Mouse (Mus musculus) frontal cortex, adult 2 months (tissue): ENCODE measurements around the gene Thoc5. TPM values are rescaled to one million over a fixed set of nuclear protein-coding genes. Genes with fewer than 3 reads are reported as not detected.

Source experiments
- DNase-seq, 2 experiments: peaks; one replicate each; pipeline ENCODE4 v3.0.0; 2022; ENCODE audit warnings: low spot score in 1 of 2; ENCODE audit errors: extremely low spot score in 1 of 2
- polyA plus RNA-seq: library from polyadenylated mRNA; depleted of rRNA; stranded (reverse); fragments of >200 nt; gene quantifications from 2 replicates; pipeline ENCODE4 v1.2.3, GENCODE M21; 2012; rRNA removed

Thoc5 gene
- polyA plus RNA-seq, 1 experiment: 45.4 TPM

- peak in 1 of 2 experiments; percentile 77 for DNase-seq
These were observed 78.1 kb downstream of the Thoc5 start for GRCm38 (mm10) chr11:4972967-4973870.

- DNase-seq: no peak
These were observed 78.7 kb downstream of the Thoc5 start for GRCm38 (mm10) chr11:4973871-4974256.

GRCm38 (mm10) chr11:4974376-4975122 is 79.4 kb downstream of the Thoc5 start:
- no peak for DNase-seq

GRCm38 (mm10) chr11:4975623-4976022 is 80.5 kb downstream of the Thoc5 start:
- peak in 1 of 2 experiments; percentile 79 for DNase-seq

Other genes starting within 250 kb of the Thoc5 start
- 977 and 1,045 TPM in 2 replicates for gene Uqcr10, start 191.0 kb upstream of the Thoc5 start, polyA plus RNA-seq
- gene Zmat5, start 190.6 kb upstream of the Thoc5 start, polyA plus RNA-seq: 48.6 and 49.5 TPM in 2 replicates
- gene Cabp7, start 148.5 kb upstream of the Thoc5 start, polyA plus RNA-seq: 14.8 and 15.7 TPM in 2 replicates
- gene Nf2, start 45.8 kb upstream of the Thoc5 start, polyA plus RNA-seq: 67.6 and 67.9 TPM in 2 replicates
- 74.8 and 76.4 TPM in 2 replicates for gene Nipsnap1, start 21.4 kb upstream of the Thoc5 start, polyA plus RNA-seq
- gene Nefh, start 52.7 kb downstream of the Thoc5 start, polyA plus RNA-seq: 23.7 and 28.0 TPM in 2 replicates
- gene Ap1b1, start 91.5 kb downstream of the Thoc5 start, polyA plus RNA-seq: 150 and 165 TPM in 2 replicates
- 78.9 and 79.5 TPM in 2 replicates for gene Rasl10a, start 162.8 kb downstream of the Thoc5 start, polyA plus RNA-seq
- 89.1 and 98.7 TPM in 2 replicates for gene Gas2l1, start 170.0 kb downstream of the Thoc5 start, polyA plus RNA-seq
- gene Rhbdd3, start 203.6 kb downstream of the Thoc5 start, polyA plus RNA-seq: 29.3 and 31.6 TPM in 2 replicates
- gene Ewsr1, start 203.9 kb downstream of the Thoc5 start, polyA plus RNA-seq: 513 and 799 TPM in 2 replicates